Mouse (Mus musculus) neural tube, embryonic 13.5 days (tissue): ENCODE measurements around the gene Naaladl2. TPM values are rescaled to one million over a fixed set of nuclear protein-coding genes. Genes with fewer than 3 reads are reported as not detected.

Experiments used
- ATAC-seq: fragments of 200-750 bp; cut with Nextera tagmentation; 2 replicates; pipeline ENCODE4 v1.8.0; 2017; ENCODE audit warnings: low read depth, mild to moderate bottlenecking, moderate TSS enrichment, moderate library complexity
- H3K27ac ChIP-seq: fragments of 300-500 bp; sonication (generic); replicated peaks from 2 replicates; pipeline ENCODE4 v1.5.1; 2015; ENCODE audit warnings: moderate library complexity, mild to moderate bottlenecking, inconsistent platforms
- H3K27me3 ChIP-seq: fragments of 300-500 bp; sonication (generic); 2 replicates; pipeline ENCODE4 v1.6.1; 2015; ENCODE audit warnings: mild to moderate bottlenecking, inconsistent platforms
- H3K36me3 ChIP-seq: fragments of 300-500 bp; sonication (generic); 2 replicates; pipeline ENCODE4 v1.6.1; 2015; ENCODE audit warnings: mild to moderate bottlenecking, inconsistent platforms
- H3K4me1 ChIP-seq: fragments of 300-500 bp; sonication (generic); replicated peaks from 2 replicates; pipeline ENCODE4 v1.6.1; 2015; ENCODE audit warnings: inconsistent platforms
- H3K4me2 ChIP-seq: fragments of 300-500 bp; sonication (generic); 2 replicates; pipeline ENCODE4 v1.6.1; 2015; ENCODE audit warnings: inconsistent platforms, mild to moderate bottlenecking, moderate library complexity
- H3K4me3 ChIP-seq: fragments of 300-500 bp; sonication (generic); 2 replicates; pipeline ENCODE4 v1.5.1; 2015; ENCODE audit warnings: mild to moderate bottlenecking, inconsistent platforms
- H3K9ac ChIP-seq: fragments of 300-500 bp; sonication (generic); 2 replicates; pipeline ENCODE4 v1.6.1; 2015; ENCODE audit warnings: moderate library complexity, mild to moderate bottlenecking, inconsistent platforms
- H3K9me3 ChIP-seq: fragments of 300-500 bp; sonication (generic); 2 replicates; pipeline ENCODE4 v1.6.1; 2016; ENCODE audit warnings: inconsistent platforms
- WGBS: fragments of 180-500 bp; shearing (Covaris S2); methylation state at CpG from one replicate; pipeline ENCODE4 v1.1.7; 2015; 5-methylcytosine and 5-hydroxymethylcytosine counted together
- polyA plus RNA-seq: library from polyadenylated mRNA; unstranded; fragments of >200 nt; fragmentation: Nextera tagmentation; extraction: Ambion mirVana; gene quantifications from 2 replicates; pipeline ENCODE4 v1.2.1, GENCODE M21; 2015

Naaladl2 gene
- polyA plus RNA-seq, result 0.54 and 0.99 TPM in 2 replicates

DNA sequence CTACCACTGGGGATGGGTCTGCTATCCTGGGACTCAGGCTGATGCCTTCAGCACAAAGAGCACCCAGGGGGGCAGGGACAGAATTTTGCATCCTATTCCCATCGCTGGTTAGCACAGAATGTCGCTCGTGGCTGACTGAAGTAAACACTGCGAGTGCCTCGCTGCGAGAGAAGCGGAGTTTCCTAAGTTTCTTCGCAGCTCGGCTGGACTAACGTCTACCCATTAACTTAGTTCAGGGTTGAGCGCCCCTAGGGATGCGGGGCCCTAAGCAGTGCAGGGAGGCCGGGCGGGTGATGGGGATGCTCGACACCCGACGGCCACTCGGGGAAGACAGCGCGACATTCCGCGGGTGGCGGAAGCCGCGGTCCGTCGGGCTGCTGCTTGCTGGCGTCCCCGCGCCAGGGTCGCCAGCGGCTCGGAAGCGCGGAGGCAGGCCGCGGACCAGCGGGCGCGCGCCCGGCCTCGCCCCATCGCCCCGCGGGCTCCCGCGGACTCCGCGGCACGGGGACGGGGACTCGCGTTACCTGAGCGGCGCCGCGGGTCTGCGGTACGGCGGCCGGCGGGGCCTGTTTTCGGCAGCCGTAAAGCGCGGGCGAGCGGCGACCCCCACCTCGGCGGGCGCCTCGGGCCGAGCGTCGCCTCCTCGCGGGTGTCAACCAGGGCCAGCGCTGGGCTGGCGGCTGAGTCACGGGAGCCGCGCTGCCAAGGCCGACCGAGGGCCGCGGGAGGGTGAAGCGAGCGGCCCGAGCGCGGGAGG lies at the start of gene Naaladl2:
TSS of gene Naaladl2 (minus strand) at position 707 of the 757 bp plus-strand sequence.
- Histone ChIP-seq H3K9me3 (no peaks in the 10 kb centered on the region), H3K4me2 (peak within 1 kb of the TSS; percentile 70), H3K36me3 (no peaks in the 10 kb centered on the region), H3K27ac (peak within 1 kb of the TSS; percentile 87), H3K4me1 (peaks cover 23% of the 10 kb centered on the region), H3K27me3 (no peaks in the 10 kb centered on the region), H3K9ac (peak within 1 kb of the TSS; percentile 85), H3K4me3 (peak within 1 kb of the TSS; percentile 71)
- under 1% methylated on average over 91 of the region's 93 CpGs for WGBS
- ATAC-seq, result peak; percentile 95

DNA sequence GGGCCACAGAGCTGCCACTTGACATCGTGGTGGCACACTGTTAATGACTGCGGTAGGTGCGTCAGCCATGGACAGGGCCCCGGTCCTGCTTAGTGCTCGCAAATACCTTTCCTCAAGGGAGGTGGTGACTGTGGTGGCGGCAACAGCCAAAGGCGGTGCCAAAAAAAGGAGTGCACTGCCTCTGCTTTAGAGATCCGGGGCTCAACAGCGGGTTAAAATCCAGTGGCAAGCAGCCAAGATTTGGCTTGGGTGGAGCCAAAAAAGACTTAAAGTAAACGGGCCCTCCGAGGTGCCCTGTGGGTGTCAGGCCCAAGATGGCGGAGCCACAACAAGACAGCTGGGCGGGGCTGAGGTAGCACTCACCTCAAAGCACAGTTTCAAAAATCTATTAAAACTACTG lies 7.7 kb upstream of the Naaladl2 start:
- no peak overlapping the region for H3K27ac ChIP-seq
- H3K9ac ChIP-seq, result no peak overlapping the region
- H3K4me1 ChIP-seq, result no peaks in the 10 kb centered on the region
- H3K27me3 ChIP-seq, result no peaks in the 10 kb centered on the region
- WGBS, result 93% methylated on average over 13 of the region's 13 CpGs
- peaks cover 29% of the 10 kb centered on the region for H3K9me3 ChIP-seq
- no peak for ATAC-seq
- no peaks in the 10 kb centered on the region for H3K36me3 ChIP-seq
- H3K4me3 ChIP-seq, result no peak overlapping the region
- no peak overlapping the region for H3K4me2 ChIP-seq

DNA sequence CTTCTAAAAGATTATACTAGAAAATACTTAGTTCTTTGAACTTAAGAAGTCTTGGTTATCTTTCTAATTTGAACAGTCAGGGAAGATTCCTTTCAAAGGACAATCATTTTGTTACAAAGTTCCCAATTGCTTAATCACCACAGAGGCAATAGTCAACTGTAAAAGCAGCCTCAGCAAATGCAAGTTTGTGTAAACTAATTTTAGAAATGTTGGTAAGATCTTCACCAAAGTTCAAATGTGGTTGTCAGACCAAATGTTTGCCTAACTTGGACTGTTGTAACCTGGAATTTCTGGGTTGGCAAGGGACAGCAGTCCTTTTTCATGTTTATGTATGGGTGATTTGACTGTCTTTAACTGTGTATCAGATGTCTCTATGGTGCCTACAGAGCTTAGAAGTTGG lies 3.2 kb upstream of the Naaladl2 start:
- Histone ChIP-seq H3K27me3 (no peaks in the 10 kb centered on the region), H3K9me3 (peaks cover 12% of the 10 kb centered on the region), H3K9ac (no peak overlapping the region), H3K36me3 (no peaks in the 10 kb centered on the region), H3K4me1 (peaks cover 23% of the 10 kb centered on the region), H3K4me2 (no peak overlapping the region), H3K4me3 (no peak overlapping the region), H3K27ac (no peak overlapping the region)
- no peak for ATAC-seq

DNA sequence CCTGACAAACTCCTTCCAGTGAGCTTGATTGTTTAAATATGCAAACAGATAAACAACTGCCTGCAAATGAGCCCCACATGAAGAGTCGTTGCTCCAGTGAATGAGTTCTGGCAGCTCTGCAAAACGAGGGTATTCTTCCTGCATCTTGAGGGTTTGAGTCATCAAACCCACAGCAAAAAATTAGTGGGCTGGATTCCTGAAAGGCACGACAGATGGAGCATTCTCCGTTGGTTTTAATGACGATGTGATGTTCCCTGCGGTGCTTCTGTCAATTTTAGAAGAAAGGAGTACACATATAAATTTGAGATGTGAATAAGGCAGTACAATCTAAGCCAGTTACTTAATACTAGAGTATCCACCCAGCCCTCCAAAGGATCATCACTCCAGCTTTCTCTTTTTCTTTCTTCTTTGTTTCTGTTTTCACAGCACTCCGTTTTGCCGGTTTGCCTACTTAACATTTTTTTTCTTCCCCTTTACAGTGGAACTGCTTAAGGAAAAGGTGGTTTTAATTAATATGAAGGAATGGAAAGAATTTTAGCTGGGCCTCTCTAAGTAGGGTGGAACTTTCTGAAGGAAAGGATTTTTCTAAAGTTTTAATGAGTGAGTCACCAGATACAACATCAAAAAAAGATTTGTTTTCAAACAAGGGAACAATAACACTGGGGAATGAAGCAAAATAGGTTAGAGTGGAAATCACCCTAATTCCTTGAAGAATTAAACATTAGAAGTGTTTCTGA lies 1.1 kb upstream of the Naaladl2 start:
- Histone ChIP-seq H3K36me3 (no peaks in the 10 kb centered on the region), H3K27ac (peak overlapping the region; percentile 87), H3K27me3 (no peaks in the 10 kb centered on the region), H3K4me2 (peak overlapping the region; percentile 70), H3K4me3 (no peak overlapping the region), H3K4me1 (peaks cover 23% of the 10 kb centered on the region), H3K9ac (no peak overlapping the region; the same call in 1 of the 2 replicates), H3K9me3 (peaks cover 4% of the 10 kb centered on the region)
- 7% methylated on average over 8 of the region's 8 CpGs for WGBS
- no peak for ATAC-seq

DNA sequence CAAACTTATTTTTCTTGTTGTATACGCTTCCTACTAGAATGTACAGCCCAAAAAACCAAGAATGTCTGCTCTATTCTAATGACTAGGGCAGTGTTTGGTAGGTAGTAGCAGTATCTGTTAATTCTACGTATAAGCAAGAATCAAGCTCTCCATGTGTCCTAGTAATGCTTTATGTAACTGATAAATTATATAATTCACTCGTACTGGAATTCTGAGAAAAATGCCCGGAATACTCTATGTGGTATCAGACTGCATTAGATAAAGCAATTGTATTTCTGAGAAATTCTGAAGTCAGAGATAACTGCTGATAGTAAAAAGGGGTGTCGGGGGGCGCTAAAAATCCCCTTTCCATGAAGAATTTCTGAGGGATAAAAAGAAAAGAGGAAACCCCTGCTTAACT lies 950 bp downstream of the Naaladl2 start:
- Histone ChIP-seq H3K36me3 (no peaks in the 10 kb centered on the region), H3K4me3 (peak overlapping the region; percentile 71), H3K9me3 (no peaks in the 10 kb centered on the region), H3K4me1 (peaks cover 23% of the 10 kb centered on the region), H3K27me3 (no peaks in the 10 kb centered on the region), H3K9ac (peak overlapping the region; percentile 85), H3K27ac (peak overlapping the region; percentile 87), H3K4me2 (peak overlapping the region; percentile 70)
- WGBS, result 44% methylated on average over 6 of the region's 6 CpGs
- ATAC-seq, result no peak

DNA sequence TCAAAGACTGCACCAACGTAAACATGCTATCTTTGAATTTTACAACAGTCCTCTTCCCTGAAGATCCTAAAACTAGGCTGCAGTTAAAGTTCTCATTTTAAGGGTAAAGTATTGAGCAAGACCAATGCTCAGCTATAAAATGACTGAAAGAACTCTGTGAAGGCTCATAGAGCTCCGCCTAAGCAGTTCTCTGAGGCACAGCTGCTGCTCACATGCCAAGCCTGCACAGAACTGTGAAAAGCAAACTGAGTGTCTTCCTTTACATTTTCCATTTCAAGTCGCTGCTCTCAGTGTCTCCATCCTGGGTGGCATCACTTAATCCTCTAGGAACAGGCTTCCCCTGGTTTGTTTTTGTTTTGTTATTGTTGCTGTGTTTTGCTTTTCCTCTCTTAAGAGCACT lies 12.2 kb downstream of the Naaladl2 start:
- H3K27me3 ChIP-seq, result no peaks in the 10 kb centered on the region
- no peak overlapping the region for H3K27ac ChIP-seq
- 0 out of 2 replicates have a peak, but pooled peaks cover 6% of the 10 kb centered on the region for H3K4me1 ChIP-seq
- WGBS, result 29% methylated on average over 3 of the region's 3 CpGs
- H3K4me2 ChIP-seq, result no peak overlapping the region
- no peak for ATAC-seq
- H3K9me3 ChIP-seq, result no peaks in the 10 kb centered on the region
- H3K4me3 ChIP-seq, result no peak overlapping the region
- no peaks in the 10 kb centered on the region for H3K36me3 ChIP-seq
- H3K9ac ChIP-seq, result no peak overlapping the region

DNA sequence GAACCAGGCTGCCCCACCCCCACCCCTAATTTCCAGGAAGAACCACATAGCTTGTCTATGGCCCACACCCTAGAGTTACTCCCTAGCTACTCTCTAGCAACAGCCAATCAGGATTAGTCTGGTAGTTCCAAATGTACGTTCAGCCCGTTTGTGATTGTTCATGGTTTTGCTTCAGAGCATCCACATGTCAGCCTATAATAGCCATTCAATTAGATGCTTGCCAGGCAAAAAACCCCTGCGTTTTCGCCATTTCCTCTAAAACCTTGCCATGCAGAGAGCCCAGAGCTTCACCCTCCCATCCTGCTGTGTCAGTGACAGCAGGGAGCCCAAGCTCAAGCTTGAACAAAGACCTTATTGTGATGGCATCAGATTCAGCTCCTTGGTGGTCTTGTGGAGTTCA lies 16.2 kb downstream of the Naaladl2 start:
- no peak for ATAC-seq
- Histone ChIP-seq H3K4me3 (no peak overlapping the region), H3K36me3 (no peaks in the 10 kb centered on the region), H3K27me3 (no peaks in the 10 kb centered on the region), H3K27ac (no peak overlapping the region), H3K4me1 (peaks cover 16% of the 10 kb centered on the region), H3K9ac (no peak overlapping the region), H3K4me2 (no peak overlapping the region), H3K9me3 (no peaks in the 10 kb centered on the region)
- WGBS, result 7% methylated on average over 4 of the region's 4 CpGs

DNA sequence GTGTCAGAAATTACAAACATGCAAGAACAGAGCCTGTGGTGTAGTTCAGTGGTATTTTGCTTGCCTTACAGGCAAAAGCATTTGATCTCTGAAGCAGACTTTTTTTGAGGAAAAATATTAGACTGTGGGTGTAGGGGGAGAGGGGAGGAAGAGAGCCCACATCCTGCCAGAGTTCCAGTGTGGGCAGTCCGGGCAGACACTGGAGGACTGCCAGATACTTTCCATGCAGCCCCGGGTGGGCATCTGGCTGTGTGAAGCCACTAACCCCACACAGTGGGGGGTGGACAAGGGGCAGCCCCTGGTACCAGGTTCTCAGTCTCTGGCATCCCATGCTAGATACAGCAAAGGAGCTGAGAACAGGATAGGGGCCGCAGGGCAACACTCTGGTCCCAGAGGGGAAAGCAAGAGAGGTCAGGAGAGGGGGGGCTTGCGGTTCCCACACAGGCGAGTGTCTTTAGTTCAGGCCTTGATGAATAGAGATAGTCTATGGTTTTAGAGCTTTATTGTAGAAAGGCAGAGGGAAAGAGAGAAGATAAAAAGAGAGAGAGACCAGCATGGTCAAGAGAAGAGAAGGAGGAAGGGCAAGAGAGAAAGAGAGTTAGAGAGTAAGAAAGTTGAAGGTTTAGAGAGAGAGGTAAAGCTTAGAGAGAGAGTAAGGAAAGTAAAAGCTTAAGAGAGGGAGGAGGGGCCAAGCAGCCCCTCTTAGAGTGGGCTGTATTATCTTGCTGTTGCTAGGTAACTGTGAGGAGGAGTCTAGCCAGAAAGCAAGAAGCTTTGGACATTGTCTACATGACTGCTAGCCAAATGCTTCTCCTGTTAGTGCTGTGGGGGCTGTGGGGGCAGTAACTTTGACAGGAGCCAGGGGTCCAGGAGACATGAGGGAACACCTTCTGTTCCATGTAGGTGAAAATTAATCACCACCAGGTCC lies 18.9 kb downstream of the Naaladl2 start:
- Histone ChIP-seq H3K27ac (0 out of 2 replicates have a peak overlapping the region, but pooled peaks have one; percentile 13), H3K9me3 (no peaks in the 10 kb centered on the region), H3K9ac (no peak overlapping the region), H3K4me3 (no peak overlapping the region), H3K27me3 (no peaks in the 10 kb centered on the region), H3K4me2 (peak overlapping the region; percentile 7; the same call in 1 of the 2 replicates), H3K4me1 (peaks cover 16% of the 10 kb centered on the region), H3K36me3 (no peaks in the 10 kb centered on the region)
- peak; percentile 74 for ATAC-seq
- 13% methylated on average over 5 of the region's 5 CpGs for WGBS

DNA sequence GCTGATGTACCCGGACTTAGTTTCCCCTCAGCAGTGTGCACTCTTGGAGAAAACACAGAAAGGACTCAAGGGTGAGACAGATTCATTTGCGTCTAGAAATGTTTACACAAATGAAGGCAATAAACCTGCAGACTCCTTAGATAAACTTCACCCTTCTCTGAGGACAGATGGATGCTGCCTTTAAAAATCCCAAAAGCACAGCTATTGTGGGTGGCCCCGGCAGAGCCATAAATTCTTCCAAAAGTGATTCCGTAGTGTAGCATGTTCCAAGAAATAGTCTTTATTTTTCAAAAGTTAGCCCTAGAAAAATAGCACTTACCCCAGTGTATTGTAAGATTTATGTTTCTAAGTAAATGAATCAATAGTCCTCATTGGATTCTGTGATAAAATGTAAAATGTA lies 31.0 kb downstream of the Naaladl2 start:
- Histone ChIP-seq H3K9me3 (no peaks in the 10 kb centered on the region), H3K4me1 (no peaks in the 10 kb centered on the region)
- WGBS, result 73% methylated on average over 4 of the region's 4 CpGs

DNA sequence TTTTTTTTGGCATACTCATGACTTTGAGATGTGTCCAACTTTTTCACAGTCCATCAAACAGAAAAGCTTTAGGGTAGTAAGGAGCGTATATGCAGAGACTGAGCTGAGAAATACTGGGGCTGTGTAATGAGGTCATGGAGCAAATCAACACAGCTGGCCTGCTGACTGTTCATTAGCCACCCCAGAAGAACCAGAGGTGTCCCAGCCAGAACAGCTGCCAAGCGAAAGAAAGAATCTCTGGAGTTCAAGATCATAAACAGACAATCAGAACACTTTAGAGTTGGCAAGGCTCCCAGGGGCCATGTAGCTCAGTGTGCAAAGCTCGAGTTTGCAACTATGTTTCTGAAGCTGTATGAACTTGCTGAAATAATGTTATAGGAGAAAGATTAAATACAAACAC lies 35.1 kb downstream of the Naaladl2 start:
- H3K4me1 ChIP-seq, result no peaks in the 10 kb centered on the region
- no peak overlapping the region for H3K9ac ChIP-seq
- no peak overlapping the region for H3K4me2 ChIP-seq
- no peaks in the 10 kb centered on the region for H3K36me3 ChIP-seq
- no peak overlapping the region for H3K4me3 ChIP-seq
- H3K27me3 ChIP-seq, result no peaks in the 10 kb centered on the region
- WGBS, result 57% methylated on average over 3 of the region's 3 CpGs
- no peak overlapping the region for H3K27ac ChIP-seq
- ATAC-seq, result no peak; the same call in 1 of the 2 replicates
- H3K9me3 ChIP-seq, result no peaks in the 10 kb centered on the region

More for the DNA sequence above, 31.0 kb downstream of the Naaladl2 start:
- Histone ChIP-seq H3K9ac (no peak overlapping the region), H3K36me3 (no peaks in the 10 kb centered on the region), H3K4me2 (no peak overlapping the region), H3K4me3 (no peak overlapping the region), H3K27me3 (no peaks in the 10 kb centered on the region), H3K27ac (no peak overlapping the region)
- ATAC-seq, result no peak

DNA sequence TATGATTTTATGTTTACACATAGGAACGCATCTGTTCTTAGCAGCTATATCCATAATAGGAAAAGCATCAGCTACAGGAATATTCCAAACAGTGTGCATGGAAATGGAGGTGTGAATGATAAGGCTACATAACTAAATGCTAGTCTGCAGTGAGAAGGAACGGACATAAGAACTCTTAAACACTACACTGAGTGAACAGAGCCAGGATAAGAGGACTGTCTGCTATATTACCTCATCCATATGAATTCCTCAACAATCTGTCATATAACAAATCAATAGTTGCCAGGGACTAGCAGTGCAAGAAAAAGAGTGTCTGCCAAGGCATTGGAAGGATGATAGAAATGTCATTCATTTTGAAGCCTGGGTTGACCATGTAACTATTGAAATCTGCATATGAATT lies 51.1 kb downstream of the Naaladl2 start:
- 92% methylated on average over 2 of the region's 2 CpGs for WGBS

More for the DNA sequence above, 51.1 kb downstream of the Naaladl2 start:
- Histone ChIP-seq H3K27me3 (no peaks in the 10 kb centered on the region), H3K27ac (no peak overlapping the region), H3K9me3 (no peaks in the 10 kb centered on the region), H3K9ac (no peak overlapping the region), H3K4me1 (no peaks in the 10 kb centered on the region), H3K4me2 (no peak overlapping the region), H3K4me3 (no peak overlapping the region), H3K36me3 (no peaks in the 10 kb centered on the region)
- no peak for ATAC-seq
